Mouse (Mus musculus) erythroblast, embryonic 14.5 days (primary cell): ENCODE measurements around the gene Nol12.

ENCODE experiments used
- GATA1 ChIP-seq: IDR thresholded peaks from 2 replicates; pipeline ENCODE4 v1.6.1; 2012; ENCODE audit warnings: low read length, inconsistent platforms, mixed read lengths
- TAL1 ChIP-seq: IDR thresholded peaks from 3 replicates; pipeline ENCODE4 v1.6.1; 2012; ENCODE audit warnings: low read length, inconsistent platforms, mixed read lengths

- no peak for TF ChIP-seq TAL1
- no peak for TF ChIP-seq GATA1
These were observed 26.3 kb upstream of the Nol12 start for GRCm38 (mm10) chr15:78908399-78908798.
